Mouse (Mus musculus): Measurements from ENCODE around the gene Tenm2. TPM values are rescaled to one million over a fixed set of nuclear protein-coding genes. Genes with fewer than 3 reads are reported as not detected.
A peak's percentile ranks its signal among the peaks of the same experiment; 100 is the strongest.

Tenm2 gene
- total and polyA plus RNA-seq, 2 experiments from 2014 or later, result 41.8 to 91.3 TPM

GRCm38 (mm10) chr11:35998048-35998447 lies 1237.7 kb downstream of the Tenm2 start:
- Histone ChIP-seq H3K27ac (ENCODE audit: low read depth, low read length) (no peak overlapping the region), H3K4me1 (ENCODE audit: insufficient read depth) (peaks cover 11% of the 10 kb centered on the region), H3K27me3 (ENCODE audit: insufficient read depth, low read length) (no peaks in the 10 kb centered on the region), H3K4me3 (ENCODE audit: low read depth, low read length) (no peak overlapping the region), H3K9me3 (ENCODE audit: low read length) (no peaks in the 10 kb centered on the region), H3K9ac (no peak overlapping the region), H3K4me2 (ENCODE audit: low read depth) (no peak overlapping the region), H3K36me3 (ENCODE audit: insufficient read depth) (no peaks in the 10 kb centered on the region)
- no peak for DNase-seq
- TF ChIP-seq CTCF (IDR thresholded peaks at IDR 0.05; ENCODE audit: low read depth), result no peak
- WGBS, result 87% methylated on average over 12 of the region's 12 CpGs
- ATAC-seq, result no peak

- Histone ChIP-seq H3K4me3 (ENCODE audit: low read depth, low read length) (no peak overlapping the region), H3K27me3 (ENCODE audit: insufficient read depth, low read length) (no peaks in the 10 kb centered on the region), H3K9ac (no peak overlapping the region), H3K4me1 (ENCODE audit: insufficient read depth) (peaks cover 9% of the 10 kb centered on the region), H3K9me3 (ENCODE audit: low read length) (no peaks in the 10 kb centered on the region), H3K36me3 (ENCODE audit: insufficient read depth) (no peaks in the 10 kb centered on the region), H3K27ac (ENCODE audit: low read depth, low read length) (no peak overlapping the region), H3K4me2 (ENCODE audit: low read depth) (no peak overlapping the region)
- ATAC-seq (no peak), DNase-seq (no peak)
- TF ChIP-seq CTCF (IDR thresholded peaks at IDR 0.05; ENCODE audit: low read depth), result no peak
Measured at GRCm38 (mm10) chr11:35995310-35995709, 1240.5 kb downstream of the Tenm2 start.

GRCm38 (mm10) chr11:35991846-35992245 lies 1243.9 kb downstream of the Tenm2 start:
- no peak overlapping the region for H3K4me2 ChIP-seq (ENCODE audit: low read depth)
- no peaks in the 10 kb centered on the region for H3K9me3 ChIP-seq (ENCODE audit: low read length)
- H3K36me3 ChIP-seq (ENCODE audit: insufficient read depth), result no peaks in the 10 kb centered on the region
- no peak for TF ChIP-seq CTCF (IDR thresholded peaks at IDR 0.05; ENCODE audit: low read depth)
- 62% methylated on average over 2 of the region's 2 CpGs for WGBS
- no peaks in the 10 kb centered on the region for H3K27me3 ChIP-seq (ENCODE audit: insufficient read depth, low read length)
- DNase-seq (peak; percentile 70), ATAC-seq (peak; percentile 53)
- no peak overlapping the region for H3K9ac ChIP-seq
- H3K27ac ChIP-seq (ENCODE audit: low read depth, low read length), result no peak overlapping the region
- H3K4me1 ChIP-seq (ENCODE audit: insufficient read depth), result 0 out of 2 replicates have a peak, but pooled peaks cover 3% of the 10 kb centered on the region
- no peak overlapping the region for H3K4me3 ChIP-seq (ENCODE audit: low read depth, low read length)

- no peak for TF ChIP-seq CTCF (IDR thresholded peaks at IDR 0.05; ENCODE audit: low read depth)
- 30% methylated on average over 4 of the region's 4 CpGs for WGBS
- H3K27ac ChIP-seq (ENCODE audit: low read depth, low read length), result no peak overlapping the region
Measured at GRCm38 (mm10) chr11:35989967-35990366, 1245.8 kb downstream of the Tenm2 start.

GRCm38 (mm10) chr11:35985841-35986393 lies 1249.8 kb downstream of the Tenm2 start:
- Histone ChIP-seq H3K9ac (peak overlapping the region; percentile 51), H3K4me3 (ENCODE audit: low read depth, low read length) (peak overlapping the region; percentile 26), H3K9me3 (ENCODE audit: low read length) (no peaks in the 10 kb centered on the region), H3K36me3 (ENCODE audit: insufficient read depth) (no peaks in the 10 kb centered on the region), H3K27ac (ENCODE audit: low read depth, low read length) (peak overlapping the region; percentile 59), H3K4me2 (ENCODE audit: low read depth) (peak overlapping the region; percentile 48), H3K27me3 (ENCODE audit: insufficient read depth, low read length) (no peaks in the 10 kb centered on the region), H3K4me1 (ENCODE audit: insufficient read depth) (peaks cover 7% of the 10 kb centered on the region; the same call in 1 of the 2 replicates)
- peak; percentile 41 for TF ChIP-seq CTCF (IDR thresholded peaks at IDR 0.05; ENCODE audit: low read depth)
- 3% methylated on average over 19 of the region's 19 CpGs for WGBS
- peak; percentile 84 for DNase-seq
- peak; percentile 97 for ATAC-seq

More at GRCm38 (mm10) chr11:35989967-35990366, 1245.8 kb downstream of the Tenm2 start:
- Histone ChIP-seq H3K4me1 (ENCODE audit: insufficient read depth) (peaks cover 11% of the 10 kb centered on the region; the same call in 1 of the 2 replicates), H3K4me3 (ENCODE audit: low read depth, low read length) (no peak overlapping the region), H3K9ac (no peak overlapping the region), H3K27me3 (ENCODE audit: insufficient read depth, low read length) (no peaks in the 10 kb centered on the region), H3K4me2 (ENCODE audit: low read depth) (no peak overlapping the region), H3K36me3 (ENCODE audit: insufficient read depth) (no peaks in the 10 kb centered on the region), H3K9me3 (ENCODE audit: low read length) (no peaks in the 10 kb centered on the region)
- DNase-seq (no peak), ATAC-seq (no peak)

- no peaks in the 10 kb centered on the region for H3K9me3 ChIP-seq (ENCODE audit: low read length)
- 84% methylated on average over 3 of the region's 3 CpGs for WGBS
- H3K27me3 ChIP-seq (ENCODE audit: insufficient read depth, low read length), result no peaks in the 10 kb centered on the region
- no peak for ATAC-seq
- no peak for TF ChIP-seq CTCF (IDR thresholded peaks at IDR 0.05; ENCODE audit: low read depth)
- no peak overlapping the region for H3K9ac ChIP-seq
- no peak overlapping the region for H3K4me3 ChIP-seq (ENCODE audit: low read depth, low read length)
- DNase-seq, result no peak
- H3K4me1 ChIP-seq (ENCODE audit: insufficient read depth), result peaks cover 19% of the 10 kb centered on the region
- no peak overlapping the region for H3K4me2 ChIP-seq (ENCODE audit: low read depth)
- H3K27ac ChIP-seq (ENCODE audit: low read depth, low read length), result no peak overlapping the region
- no peaks in the 10 kb centered on the region for H3K36me3 ChIP-seq (ENCODE audit: insufficient read depth)
Measured at GRCm38 (mm10) chr11:35982734-35983133, 1253.0 kb downstream of the Tenm2 start.

GRCm38 (mm10) chr11:35980411-35980917 lies 1255.3 kb downstream of the Tenm2 start, which contains the start of gene Wwc1:
Gene Wwc1 (minus strand): TSS chr11:35980527.
- DNase-seq, result peak; percentile 79
- H3K9me3 ChIP-seq (ENCODE audit: low read length), result no peaks in the 10 kb centered on the region
- H3K36me3 ChIP-seq (ENCODE audit: insufficient read depth), result no peaks in the 10 kb centered on the region
- H3K27ac ChIP-seq (ENCODE audit: low read depth, low read length), result peak within 1 kb of the TSS; percentile 81
- H3K4me3 ChIP-seq (ENCODE audit: low read depth, low read length), result peak within 1 kb of the TSS; percentile 74
- H3K9ac ChIP-seq, result peak within 1 kb of the TSS; percentile 67
- H3K4me1 ChIP-seq (ENCODE audit: insufficient read depth), result peaks cover 24% of the 10 kb centered on the region
- H3K27me3 ChIP-seq (ENCODE audit: insufficient read depth, low read length), result no peaks in the 10 kb centered on the region
- WGBS, result under 1% methylated on average over 46 of the region's 47 CpGs
- peak; percentile 50 for TF ChIP-seq CTCF (IDR thresholded peaks at IDR 0.05; ENCODE audit: low read depth)
- ATAC-seq, result peak; percentile 65
- peak within 1 kb of the TSS; percentile 79 for H3K4me2 ChIP-seq (ENCODE audit: low read depth)
